Mouse (Mus musculus) limb, embryonic 13.5 days (tissue): ENCODE data around the gene Olfr1201. TPM values are rescaled to one million over a fixed set of nuclear protein-coding genes. Genes with fewer than 3 reads are reported as not detected.

Experiments used
- ATAC-seq: fragments of 200-750 bp; cut with Nextera tagmentation; 2 replicates; pipeline ENCODE4 v1.8.0; 2017; ENCODE audit warnings: low read depth, moderate number of reproducible peaks, moderate TSS enrichment; ENCODE audit not compliant: low FRiP score
- H3K27ac ChIP-seq: fragments of 300-500 bp; sonication (generic); 2 replicates; pipeline ENCODE4 v1.5.1; 2015; ENCODE audit warnings: inconsistent platforms, mild to moderate bottlenecking, moderate library complexity
- H3K27me3 ChIP-seq: fragments of 300-500 bp; sonication (generic); 2 replicates; pipeline ENCODE4 v1.6.1; 2015; ENCODE audit warnings: mild to moderate bottlenecking, inconsistent platforms
- H3K36me3 ChIP-seq: fragments of 300-500 bp; sonication (generic); 2 replicates; pipeline ENCODE4 v1.6.1; 2015; ENCODE audit warnings: inconsistent platforms, mild to moderate bottlenecking, moderate library complexity
- H3K4me1 ChIP-seq: fragments of 300-500 bp; sonication (generic); 2 replicates; pipeline ENCODE4 v1.6.1; 2015; ENCODE audit warnings: inconsistent platforms
- H3K4me2 ChIP-seq: fragments of 300-500 bp; sonication (generic); replicated peaks from 2 replicates; pipeline ENCODE4 v1.6.1; 2015; ENCODE audit warnings: inconsistent platforms, mild to moderate bottlenecking, moderate library complexity
- H3K4me3 ChIP-seq: fragments of 300-500 bp; sonication (generic); 2 replicates; pipeline ENCODE4 v1.5.1; 2015; ENCODE audit warnings: moderate library complexity, mild to moderate bottlenecking, inconsistent platforms
- H3K9ac ChIP-seq: fragments of 300-500 bp; sonication (generic); 2 replicates; pipeline ENCODE4 v1.6.1; 2015; ENCODE audit warnings: mild to moderate bottlenecking, inconsistent platforms
- H3K9me3 ChIP-seq: fragments of 300-500 bp; sonication (generic); 2 replicates; pipeline ENCODE4 v1.6.1; 2016; ENCODE audit warnings: inconsistent platforms
- WGBS: fragments of 180-500 bp; shearing (Covaris S2); methylation state at CpG from one replicate; pipeline ENCODE4 v1.1.7; 2015; 5-methylcytosine and 5-hydroxymethylcytosine counted together
- polyA plus RNA-seq: library from polyadenylated mRNA; unstranded; fragments of >200 nt; fragmentation: Nextera tagmentation; extraction: Ambion mirVana; gene quantifications from 2 replicates; pipeline ENCODE4 v1.2.1, GENCODE M21; 2015

Gene Olfr1201
- not detected in 2 replicates for polyA plus RNA-seq

DNA sequence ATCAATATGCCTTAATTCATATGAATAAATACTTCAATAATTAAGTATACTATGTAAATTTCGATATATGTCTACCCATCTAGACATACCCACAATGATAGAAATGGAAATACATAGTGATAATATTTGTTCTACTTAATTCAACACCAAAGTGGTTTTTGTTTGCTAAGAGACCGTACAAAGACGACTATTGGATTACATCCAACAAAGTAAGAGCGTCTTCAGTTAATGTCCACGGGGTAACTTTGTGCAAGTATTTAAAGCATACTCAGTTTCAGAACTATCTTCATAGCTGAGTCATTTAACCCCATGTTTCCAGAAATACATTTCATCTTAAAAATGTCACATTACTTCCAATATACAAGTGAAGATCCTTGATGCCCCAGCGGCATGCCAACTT lies at the start of gene Olfr1201:
TSS of gene Olfr1201 (plus strand) at position 301 of the 400 bp plus-strand sequence.
- H3K9ac ChIP-seq = no peak within 1 kb of the TSS
- H3K4me1 ChIP-seq = no peaks in the 10 kb centered on the region
- no peak within 1 kb of the TSS for H3K27ac ChIP-seq
- H3K9me3 ChIP-seq = no peaks in the 10 kb centered on the region
- H3K4me3 ChIP-seq = no peak within 1 kb of the TSS
- H3K36me3 ChIP-seq = no peaks in the 10 kb centered on the region
- no peak within 1 kb of the TSS for H3K4me2 ChIP-seq
- WGBS = 86% methylated on average over 6 of the region's 6 CpGs
- ATAC-seq = no peak
- H3K27me3 ChIP-seq = no peaks in the 10 kb centered on the region

DNA sequence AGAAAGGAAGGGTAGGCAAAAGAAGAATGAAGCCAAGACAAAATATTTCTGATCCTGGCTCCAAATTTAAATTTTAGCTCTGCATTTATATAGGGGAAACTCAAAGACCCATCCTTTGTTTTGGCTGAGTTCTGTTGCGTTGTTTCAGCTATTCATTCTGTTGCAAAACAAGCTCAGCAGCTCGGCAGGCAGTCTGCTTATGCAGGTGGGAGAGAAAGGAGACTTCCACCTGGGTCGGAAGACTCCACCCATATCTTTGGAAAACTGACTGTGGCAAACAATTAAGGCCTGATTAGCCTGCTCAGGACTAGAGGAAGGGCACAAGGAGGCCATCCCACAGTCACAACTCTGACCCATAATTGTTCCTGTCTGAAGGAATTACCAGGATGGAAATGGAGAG lies 49.5 kb upstream of the Olfr1201 start:
- H3K36me3 ChIP-seq = no peaks in the 10 kb centered on the region
- H3K27me3 ChIP-seq = no peaks in the 10 kb centered on the region
- 83% methylated on average over 3 of the region's 3 CpGs for WGBS
- no peak overlapping the region for H3K4me3 ChIP-seq
- H3K4me2 ChIP-seq = no peak overlapping the region
- H3K9ac ChIP-seq = no peak overlapping the region
- H3K27ac ChIP-seq = no peak overlapping the region
- ATAC-seq = no peak
- no peaks in the 10 kb centered on the region for H3K4me1 ChIP-seq
- H3K9me3 ChIP-seq = no peaks in the 10 kb centered on the region

DNA sequence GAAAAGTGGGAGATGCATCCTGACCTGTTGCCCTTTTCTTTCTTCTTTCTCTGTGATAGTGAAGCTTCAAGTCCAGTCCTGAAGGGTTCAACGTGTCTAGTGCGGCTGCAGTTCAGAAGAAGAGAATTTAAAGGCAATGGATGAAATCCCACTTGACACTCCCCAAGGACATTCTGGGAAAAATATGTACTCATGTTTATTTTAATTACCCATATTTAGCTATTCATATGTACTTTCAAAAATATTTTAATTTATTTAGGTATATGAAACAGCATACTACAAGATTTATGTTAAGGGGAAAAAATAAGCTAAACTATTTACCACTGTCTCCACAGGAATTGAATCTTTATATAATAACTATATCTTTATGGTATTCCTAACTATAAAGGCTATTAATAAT lies 41.6 kb upstream of the Olfr1201 start, which contains the start of gene Olfr1198:
TSS of gene Olfr1198 (minus strand) at position 101 of the 400 bp plus-strand sequence.
- no peaks in the 10 kb centered on the region for H3K4me1 ChIP-seq
- no peak within 1 kb of the TSS for H3K4me2 ChIP-seq
- no peaks in the 10 kb centered on the region for H3K9me3 ChIP-seq
- 93% methylated on average over 2 of the region's 2 CpGs for WGBS
- no peaks in the 10 kb centered on the region for H3K27me3 ChIP-seq
- ATAC-seq = no peak
- H3K4me3 ChIP-seq = no peak within 1 kb of the TSS
- no peak within 1 kb of the TSS for H3K27ac ChIP-seq
- no peaks in the 10 kb centered on the region for H3K36me3 ChIP-seq
- H3K9ac ChIP-seq = no peak within 1 kb of the TSS

GRCm38 (mm10) chr2:88760369-88760768 lies 32.5 kb upstream of the Olfr1201 start, which contains the start of gene Olfr1199:
Gene Olfr1199, minus strand, starts transcription at chr2:88760469.
- H3K27ac ChIP-seq = no peak within 1 kb of the TSS
- H3K36me3 ChIP-seq = no peaks in the 10 kb centered on the region
- H3K9me3 ChIP-seq = no peaks in the 10 kb centered on the region
- no peaks in the 10 kb centered on the region for H3K4me1 ChIP-seq
- WGBS = 88% methylated on average over 2 of the region's 2 CpGs
- no peak within 1 kb of the TSS for H3K4me3 ChIP-seq
- H3K9ac ChIP-seq = no peak within 1 kb of the TSS
- ATAC-seq = no peak
- no peaks in the 10 kb centered on the region for H3K27me3 ChIP-seq
- H3K4me2 ChIP-seq = no peak within 1 kb of the TSS

DNA sequence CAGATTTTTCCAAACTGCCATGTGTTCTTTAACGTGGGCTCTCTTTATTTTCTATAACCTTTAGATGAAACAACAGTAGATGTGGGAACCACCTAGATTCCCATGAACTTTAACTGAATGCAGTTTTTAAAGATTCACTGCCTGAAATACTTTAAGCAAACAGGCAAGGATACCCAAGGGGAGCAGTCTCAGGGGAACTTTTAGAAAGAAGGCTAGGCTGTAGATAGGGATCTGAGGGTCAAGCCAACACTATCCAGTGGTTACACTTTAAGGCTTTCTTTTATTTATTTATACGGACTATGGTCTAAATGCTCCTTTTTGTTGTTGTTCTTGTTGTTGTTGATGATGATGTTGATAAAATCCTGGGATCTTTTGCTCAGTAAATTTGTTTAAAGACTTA lies 22.4 kb upstream of the Olfr1201 start, which contains the start of gene Olfr1200:
TSS of gene Olfr1200 (minus strand) at position 101 of the 400 bp plus-strand sequence.
- H3K9ac ChIP-seq = no peak within 1 kb of the TSS
- H3K27me3 ChIP-seq = no peaks in the 10 kb centered on the region
- no peak within 1 kb of the TSS for H3K4me3 ChIP-seq
- no peak for ATAC-seq
- no peaks in the 10 kb centered on the region for H3K9me3 ChIP-seq
- 81% methylated on average over 2 of the region's 2 CpGs for WGBS
- H3K4me1 ChIP-seq = no peaks in the 10 kb centered on the region
- no peak within 1 kb of the TSS for H3K4me2 ChIP-seq
- no peak within 1 kb of the TSS for H3K27ac ChIP-seq
- no peaks in the 10 kb centered on the region for H3K36me3 ChIP-seq

DNA sequence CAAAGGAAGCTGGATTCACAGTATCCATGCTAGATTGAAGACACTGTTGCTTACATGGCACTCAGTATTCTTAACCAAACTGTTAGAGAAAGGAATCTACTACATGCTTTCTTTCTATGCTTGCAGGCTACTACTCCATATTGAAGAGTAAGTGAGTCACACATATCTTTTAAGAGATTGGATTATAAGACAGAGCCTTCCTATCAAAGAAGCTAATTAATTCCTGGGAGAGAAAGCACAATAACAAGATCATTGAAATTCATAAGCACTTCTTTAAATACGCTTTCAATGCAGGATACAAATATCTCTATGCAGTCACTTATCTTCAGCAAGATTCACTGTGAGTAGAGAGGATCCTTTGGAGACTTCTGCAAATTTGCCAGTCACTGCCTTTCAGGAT lies 21.4 kb downstream of the Olfr1201 start, which contains the start of gene Olfr1202:
TSS of gene Olfr1202 (plus strand) at position 301 of the 400 bp plus-strand sequence.
- H3K27me3 ChIP-seq = no peaks in the 10 kb centered on the region
- ATAC-seq = no peak
- H3K27ac ChIP-seq = no peak within 1 kb of the TSS
- H3K9me3 ChIP-seq = no peaks in the 10 kb centered on the region
- H3K36me3 ChIP-seq = no peaks in the 10 kb centered on the region
- no peak within 1 kb of the TSS for H3K4me3 ChIP-seq
- WGBS = 81% methylated on average over 1 of the region's 1 CpGs
- H3K4me1 ChIP-seq = no peaks in the 10 kb centered on the region
- H3K4me2 ChIP-seq = no peak within 1 kb of the TSS
- H3K9ac ChIP-seq = no peak within 1 kb of the TSS

- H3K4me3 ChIP-seq = no peak within 1 kb of the TSS
- H3K9me3 ChIP-seq = 0 out of 2 replicates have a peak, but pooled peaks cover 3% of the 10 kb centered on the region
- no peak within 1 kb of the TSS for H3K4me2 ChIP-seq
- no peaks in the 10 kb centered on the region for H3K27me3 ChIP-seq
- H3K27ac ChIP-seq = no peak within 1 kb of the TSS
- no peaks in the 10 kb centered on the region for H3K4me1 ChIP-seq
- 85% methylated on average over 2 of the region's 2 CpGs for WGBS
- H3K36me3 ChIP-seq = no peaks in the 10 kb centered on the region
- no peak for ATAC-seq
- no peak within 1 kb of the TSS for H3K9ac ChIP-seq
Measured at GRCm38 (mm10) chr2:88829437-88829836, 36.6 kb downstream of the Olfr1201 start, which contains the start of gene Olfr1205. Gene Olfr1205, plus strand, starts transcription at chr2:88829737.

DNA sequence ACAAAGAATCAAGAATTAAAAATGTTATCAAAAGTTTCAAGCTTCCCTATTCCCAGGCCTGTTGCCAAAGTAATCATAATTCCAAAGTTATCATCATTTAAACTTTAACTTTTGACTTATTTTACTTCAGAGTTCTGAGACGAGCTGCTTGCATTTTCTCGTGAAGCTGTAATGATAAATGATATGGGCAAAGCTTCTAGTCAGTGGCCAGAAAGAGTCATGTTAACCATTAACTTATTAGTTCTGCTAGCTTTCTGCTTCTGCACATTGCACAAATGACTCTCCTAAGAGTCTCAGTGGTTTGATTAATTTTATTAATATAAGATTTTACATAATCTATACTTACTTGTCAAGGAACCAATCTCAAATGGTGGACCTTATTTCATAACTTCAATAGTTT lies 45.6 kb downstream of the Olfr1201 start:
- Histone ChIP-seq H3K4me2 (no peak overlapping the region), H3K9me3 (no peaks in the 10 kb centered on the region), H3K27me3 (no peaks in the 10 kb centered on the region), H3K36me3 (no peaks in the 10 kb centered on the region), H3K9ac (no peak overlapping the region), H3K27ac (no peak overlapping the region), H3K4me1 (no peaks in the 10 kb centered on the region), H3K4me3 (no peak overlapping the region)
- WGBS = 71% methylated on average over 2 of the region's 2 CpGs
- no peak for ATAC-seq

Other genes starting within 250 kb of the Olfr1201 start
- not detected in 2 replicates for gene Olfr1188, start 236.1 kb upstream of the Olfr1201 start, polyA plus RNA-seq
- gene Olfr1189, start 206.6 kb upstream of the Olfr1201 start, polyA plus RNA-seq = not detected in 2 replicates
- gene Olfr1191-ps1, start 152.5 kb upstream of the Olfr1201 start, polyA plus RNA-seq = not detected in 2 replicates
- gene Olfr1192-ps1, start 144.5 kb upstream of the Olfr1201 start, polyA plus RNA-seq = not detected in 2 replicates
- gene Olfr1193, start 117.4 kb upstream of the Olfr1201 start, polyA plus RNA-seq = not detected in 2 replicates
- not detected in 2 replicates for gene Olfr1195, start 103.8 kb upstream of the Olfr1201 start, polyA plus RNA-seq
- not detected in 2 replicates for gene Olfr1196, start 88.4 kb upstream of the Olfr1201 start, polyA plus RNA-seq
- not detected in 2 replicates for gene Olfr1197, start 60.7 kb upstream of the Olfr1201 start, polyA plus RNA-seq
- gene Olfr1198, start 41.7 kb upstream of the Olfr1201 start, polyA plus RNA-seq = not detected in 2 replicates
- not detected in 2 replicates for gene Olfr1199, start 32.6 kb upstream of the Olfr1201 start, polyA plus RNA-seq
- not detected in 2 replicates for gene Olfr1200, start 22.5 kb upstream of the Olfr1201 start, polyA plus RNA-seq
- 0.04 TPM in 1 of 2 replicates, not detected in the other for gene Olfr1202, start 21.5 kb downstream of the Olfr1201 start, polyA plus RNA-seq
- not detected in 2 replicates for gene Olfr1205, start 36.7 kb downstream of the Olfr1201 start, polyA plus RNA-seq
- not detected in 2 replicates for gene Olfr1204, start 56.3 kb downstream of the Olfr1201 start, polyA plus RNA-seq
- not detected in 2 replicates for gene Olfr1206, start 70.2 kb downstream of the Olfr1201 start, polyA plus RNA-seq
- gene Olfr1208, start 109.3 kb downstream of the Olfr1201 start, polyA plus RNA-seq = not detected in 2 replicates
- gene Olfr1209, start 122.1 kb downstream of the Olfr1201 start, polyA plus RNA-seq = not detected in 2 replicates
- gene Olfr1211, start 145.1 kb downstream of the Olfr1201 start, polyA plus RNA-seq = not detected in 2 replicates
- gene Olfr1212, start 160.9 kb downstream of the Olfr1201 start, polyA plus RNA-seq = not detected in 2 replicates
- gene Gm13762, start 187.2 kb downstream of the Olfr1201 start, polyA plus RNA-seq = not detected in 2 replicates
- gene Olfr1214, start 199.6 kb downstream of the Olfr1201 start, polyA plus RNA-seq = not detected in 2 replicates
- gene Olfr1215, start 213.9 kb downstream of the Olfr1201 start, polyA plus RNA-seq = not detected in 2 replicates
- not detected in 2 replicates for gene Olfr1216, start 225.3 kb downstream of the Olfr1201 start, polyA plus RNA-seq
- gene Olfr1217, start 239.0 kb downstream of the Olfr1201 start, polyA plus RNA-seq = not detected in 2 replicates